Mouse (Mus musculus) A20 (cell line): ENCODE results near the gene Gm49486.
"Not testable (repeated sequence)": the region's sequence is repeated elsewhere in the genome, so short reads cannot be mapped to it uniquely, and the experiment has no call there.

Experiments used
- DNase-seq: peaks from one replicate; pipeline ENCODE4 v3.0.0-alpha.2; 2011; ENCODE audit warnings: low read depth, low spot score

Gene Gm49486

GRCm38 (mm10) chr15:79224685-79225084 is 4.5 kb upstream of the Gm49486 start:
- peak; percentile 80 for DNase-seq

- DNase-seq = not testable (repeated sequence)
Measured at GRCm38 (mm10) chr15:79225780-79226179, 3.4 kb upstream of the Gm49486 start.

- no peak for DNase-seq
Measured at GRCm38 (mm10) chr15:79235268-79235667, 6.1 kb downstream of the Gm49486 start.

GRCm38 (mm10) chr15:79238036-79238435 is 8.8 kb downstream of the Gm49486 start:
- no peak for DNase-seq

- no peak for DNase-seq
Measured at GRCm38 (mm10) chr15:79242574-79243233, 13.5 kb downstream of the Gm49486 start.

- DNase-seq = peak; percentile 94
Measured at GRCm38 (mm10) chr15:79243234-79244042, 14.2 kb downstream of the Gm49486 start.

- DNase-seq = no peak
Measured at GRCm38 (mm10) chr15:79244071-79244893, 15.1 kb downstream of the Gm49486 start.

- DNase-seq = no peak
Measured at GRCm38 (mm10) chr15:79245321-79245720, 16.1 kb downstream of the Gm49486 start.

GRCm38 (mm10) chr15:79250236-79250635 is 21.0 kb downstream of the Gm49486 start:
- no peak for DNase-seq

- DNase-seq = no peak
Measured at GRCm38 (mm10) chr15:79251168-79251567, 22.0 kb downstream of the Gm49486 start.

GRCm38 (mm10) chr15:79251781-79252491 is 22.7 kb downstream of the Gm49486 start:
- DNase-seq = no peak

GRCm38 (mm10) chr15:79252580-79252979 is 23.4 kb downstream of the Gm49486 start:
- no peak for DNase-seq

GRCm38 (mm10) chr15:79254661-79255060 is 25.5 kb downstream of the Gm49486 start, which contains the start of gene Slc16a8:
Gene Slc16a8 (minus strand): TSS chr15:79254761.
- no peak for DNase-seq

GRCm38 (mm10) chr15:79258521-79258920 is 29.3 kb downstream of the Gm49486 start:
- no peak for DNase-seq

- DNase-seq = no peak
Measured at GRCm38 (mm10) chr15:79261095-79261725, 32.0 kb downstream of the Gm49486 start.

- DNase-seq = no peak
Measured at GRCm38 (mm10) chr15:79261757-79262156, 32.6 kb downstream of the Gm49486 start.

- DNase-seq = no peak
Measured at GRCm38 (mm10) chr15:79262375-79262774, 33.2 kb downstream of the Gm49486 start.

- no peak for DNase-seq
Measured at GRCm38 (mm10) chr15:79262786-79263309, 33.7 kb downstream of the Gm49486 start.

GRCm38 (mm10) chr15:79263726-79264125 is 34.5 kb downstream of the Gm49486 start:
- DNase-seq = no peak

GRCm38 (mm10) chr15:79265384-79265783 is 36.2 kb downstream of the Gm49486 start:
- no peak for DNase-seq

- DNase-seq = no peak
Measured at GRCm38 (mm10) chr15:79268521-79268920, 39.3 kb downstream of the Gm49486 start.
